Mouse (Mus musculus) intestine, embryonic 16.5 days (tissue): ENCODE data around the gene Myoz1. TPM values are rescaled to one million over a fixed set of nuclear protein-coding genes. Genes with fewer than 3 reads are reported as not detected.
"Not testable (repeated sequence)": the region's sequence is repeated elsewhere in the genome, so short reads cannot be mapped to it uniquely, and the experiment has no call there.

ENCODE experiments used
- ATAC-seq: fragments of 200-750 bp; cut with Nextera tagmentation; 2 replicates; pipeline ENCODE4 v1.8.0; 2017; ENCODE audit warnings: moderate TSS enrichment, moderate library complexity
- H3K27ac ChIP-seq: fragments of 300-500 bp; sonication (generic); 2 replicates; pipeline ENCODE4 v1.5.1; 2014; ENCODE audit warnings: mild to moderate bottlenecking, low read length
- H3K27me3 ChIP-seq: fragments of 300-500 bp; sonication (generic); replicated peaks from 2 replicates; pipeline ENCODE4 v1.6.1; 2014; ENCODE audit warnings: low read length, control low read depth, mixed read lengths; ENCODE audit not compliant: control insufficient read depth, insufficient read depth
- H3K36me3 ChIP-seq: fragments of 300-500 bp; sonication (generic); 2 replicates; pipeline ENCODE4 v1.6.1; 2014; ENCODE audit warnings: low read length, control low read depth; ENCODE audit not compliant: control insufficient read depth, insufficient read depth
- H3K4me1 ChIP-seq: fragments of 300-500 bp; sonication (generic); 2 replicates; pipeline ENCODE4 v1.6.1; 2014; ENCODE audit warnings: low read length, control low read depth, mixed read lengths; ENCODE audit not compliant: control insufficient read depth, insufficient read depth
- H3K4me2 ChIP-seq: fragments of 300-500 bp; sonication (generic); 2 replicates; pipeline ENCODE4 v1.6.1; 2014; ENCODE audit warnings: low read depth, low read length, control low read depth
- H3K4me3 ChIP-seq: fragments of 300-500 bp; sonication (generic); 2 replicates; pipeline ENCODE4 v1.5.1; 2014; ENCODE audit warnings: mild to moderate bottlenecking, low read length
- H3K9ac ChIP-seq: fragments of 300-500 bp; sonication (generic); 2 replicates; pipeline ENCODE4 v1.6.1; 2014; ENCODE audit warnings: low read depth, low read length
- H3K9me3 ChIP-seq: fragments of 300-500 bp; sonication (generic); 2 replicates; pipeline ENCODE4 v1.6.1; 2016; ENCODE audit warnings: low read length, control low read depth; ENCODE audit not compliant: control insufficient read depth
- WGBS: fragments of 180-500 bp; shearing (Covaris S2); extraction: QIAGEN DNeasy Blood & Tissue Kit; methylation state at CpG from one replicate; pipeline ENCODE4 v1.1.7; 2014; 5-methylcytosine and 5-hydroxymethylcytosine counted together
- polyA plus RNA-seq: library from polyadenylated mRNA; unstranded; fragments of >200 nt; fragmentation: Nextera tagmentation; extraction: Ambion mirVana; gene quantifications from 2 replicates; pipeline ENCODE4 v1.2.1, GENCODE M21; 2015

Gene Myoz1
- polyA plus RNA-seq: 0.26 and 0.53 TPM in 2 replicates

GRCm38 (mm10) chr14:20656361-20656760 is at the start of gene Myoz1:
Myoz1 (minus strand) TSS chr14:20656540.
- no peaks in the 10 kb centered on the region for H3K9me3 ChIP-seq
- H3K9ac ChIP-seq: no peak within 1 kb of the TSS
- H3K4me1 ChIP-seq: no peaks in the 10 kb centered on the region; the same call in 1 of the 2 replicates
- H3K36me3 ChIP-seq: no peaks in the 10 kb centered on the region
- no peak within 1 kb of the TSS for H3K27ac ChIP-seq
- no peak for ATAC-seq
- WGBS: 57% methylated on average over 11 of the region's 11 CpGs
- H3K27me3 ChIP-seq: no peaks in the 10 kb centered on the region
- no peak within 1 kb of the TSS for H3K4me3 ChIP-seq
- H3K4me2 ChIP-seq: no peak within 1 kb of the TSS

GRCm38 (mm10) chr14:20703461-20703860 is 47.1 kb upstream of the Myoz1 start:
- not testable (repeated sequence) for ATAC-seq
- 9% methylated on average over 8 of the region's 8 CpGs for WGBS

GRCm38 (mm10) chr14:20702741-20703381 is 46.5 kb upstream of the Myoz1 start, which contains the start of gene Chchd1:
Chchd1 (plus strand) TSS chr14:20703006.
- under 1% methylated on average over 61 of the region's 61 CpGs for WGBS
- Histone ChIP-seq H3K36me3 (no peaks in the 10 kb centered on the region), H3K4me3 (peak within 1 kb of the TSS; percentile 78), H3K4me2 (peak within 1 kb of the TSS; percentile 50), H3K27ac (peak within 1 kb of the TSS; percentile 92), H3K9me3 (no peaks in the 10 kb centered on the region), H3K9ac (peak within 1 kb of the TSS; percentile 89), H3K4me1 (peaks cover 15% of the 10 kb centered on the region), H3K27me3 (no peaks in the 10 kb centered on the region)
- ATAC-seq: peak; percentile 79

More at GRCm38 (mm10) chr14:20703461-20703860, 47.1 kb upstream of the Myoz1 start:
- Histone ChIP-seq H3K4me3 (peak overlapping the region; percentile 78), H3K4me2 (peak overlapping the region; percentile 50), H3K27ac (peak overlapping the region; percentile 92), H3K9ac (peak overlapping the region; percentile 89)
- H3K27me3 ChIP-seq, H3K9me3 ChIP-seq, H3K4me1 ChIP-seq, H3K36me3 ChIP-seq: not testable (repeated sequence)

GRCm38 (mm10) chr14:20702096-20702740 is 45.9 kb upstream of the Myoz1 start:
- peak; percentile 51 for ATAC-seq
- no peaks in the 10 kb centered on the region for H3K9me3 ChIP-seq

GRCm38 (mm10) chr14:20701554-20701953 is 45.2 kb upstream of the Myoz1 start:
- H3K9me3 ChIP-seq: no peaks in the 10 kb centered on the region
- no peaks in the 10 kb centered on the region for H3K36me3 ChIP-seq
- ATAC-seq: no peak
- H3K27ac ChIP-seq: peak overlapping the region; percentile 19; the same call in 1 of the 2 replicates
- H3K4me1 ChIP-seq: peaks cover 20% of the 10 kb centered on the region
- H3K4me2 ChIP-seq: peak overlapping the region; percentile 50
- H3K27me3 ChIP-seq: no peaks in the 10 kb centered on the region
- peak overlapping the region; percentile 36; the same call in 1 of the 2 replicates for H3K9ac ChIP-seq
- 71% methylated on average over 8 of the region's 8 CpGs for WGBS
- peak overlapping the region; percentile 78 for H3K4me3 ChIP-seq

More at GRCm38 (mm10) chr14:20702096-20702740, 45.9 kb upstream of the Myoz1 start:
- Histone ChIP-seq H3K27me3 (no peaks in the 10 kb centered on the region), H3K36me3 (no peaks in the 10 kb centered on the region), H3K4me1 (peaks cover 15% of the 10 kb centered on the region), H3K4me3 (peak overlapping the region; percentile 78), H3K27ac (peak overlapping the region; percentile 92), H3K9ac (peak overlapping the region; percentile 89), H3K4me2 (peak overlapping the region; percentile 50)
- WGBS: 7% methylated on average over 15 of the region's 15 CpGs

- 72% methylated on average over 3 of the region's 3 CpGs for WGBS
These were observed 44.0 kb upstream of the Myoz1 start for GRCm38 (mm10) chr14:20700362-20700761.

GRCm38 (mm10) chr14:20698515-20698914 is 42.2 kb upstream of the Myoz1 start:
- H3K27ac ChIP-seq: no peak overlapping the region
- no peaks in the 10 kb centered on the region; the same call in 1 of the 2 replicates for H3K36me3 ChIP-seq
- peaks cover 28% of the 10 kb centered on the region for H3K4me1 ChIP-seq
- no peak overlapping the region for H3K9ac ChIP-seq
- no peak for ATAC-seq
- no peaks in the 10 kb centered on the region for H3K27me3 ChIP-seq
- H3K4me3 ChIP-seq: no peak overlapping the region
- H3K9me3 ChIP-seq: no peaks in the 10 kb centered on the region
- 85% methylated on average over 2 of the region's 2 CpGs for WGBS
- no peak overlapping the region for H3K4me2 ChIP-seq

More at GRCm38 (mm10) chr14:20700362-20700761, 44.0 kb upstream of the Myoz1 start:
- Histone ChIP-seq H3K27ac (no peak overlapping the region), H3K36me3 (no peaks in the 10 kb centered on the region), H3K4me3 (no peak overlapping the region), H3K9ac (no peak overlapping the region), H3K4me2 (no peak overlapping the region), H3K27me3 (no peaks in the 10 kb centered on the region), H3K4me1 (peaks cover 28% of the 10 kb centered on the region), H3K9me3 (no peaks in the 10 kb centered on the region)
- no peak for ATAC-seq

GRCm38 (mm10) chr14:20696986-20697385 is 40.6 kb upstream of the Myoz1 start:
- no peak for ATAC-seq
- peak overlapping the region; percentile 82 for H3K4me3 ChIP-seq
- no peaks in the 10 kb centered on the region for H3K9me3 ChIP-seq
- H3K27me3 ChIP-seq: no peaks in the 10 kb centered on the region
- H3K36me3 ChIP-seq: peaks cover 7% of the 10 kb centered on the region; the same call in 1 of the 2 replicates
- WGBS: 7% methylated on average over 1 of the region's 1 CpGs
- H3K4me2 ChIP-seq: peak overlapping the region; percentile 84
- no peak overlapping the region for H3K27ac ChIP-seq
- peaks cover 27% of the 10 kb centered on the region for H3K4me1 ChIP-seq
- peak overlapping the region; percentile 3; the same call in 1 of the 2 replicates for H3K9ac ChIP-seq

GRCm38 (mm10) chr14:20695761-20696520 is 39.6 kb upstream of the Myoz1 start:
- peaks cover 24% of the 10 kb centered on the region for H3K4me1 ChIP-seq
- peaks cover 13% of the 10 kb centered on the region for H3K36me3 ChIP-seq
- H3K4me2 ChIP-seq: peak overlapping the region; percentile 84
- H3K27me3 ChIP-seq: no peaks in the 10 kb centered on the region
- 10% methylated on average over 27 of the region's 27 CpGs for WGBS
- H3K4me3 ChIP-seq: peak overlapping the region; percentile 82
- H3K9ac ChIP-seq: peak overlapping the region; percentile 95
- H3K9me3 ChIP-seq: no peaks in the 10 kb centered on the region
- no peak; the same call in none of the 2 replicates for ATAC-seq
- peak overlapping the region; percentile 99 for H3K27ac ChIP-seq
